ENCODE assay signal across 30 mouse cellular contexts in genomic region chr5:17931588-17931987, GRCm38 (mm10). TPM values are rescaled to one million over a fixed set of nuclear protein-coding genes. Genes with fewer than 3 reads are reported as not detected.
"Had no signal": no experiment of that assay in that cellular context is flagged by ENCODE, and none has a peak within 500 bp of the region (broad histone marks: within the 10 kb centered on the region; RNA-seq: fewer than 3 reads in every experiment).

No protein-coding gene starts in this region.

RNA-seq across cellular contexts. Expression of gene Gnat3, which starts 30.8 kb away (rescaled TPM):
- total RNA-seq: left cerebral cortex, adult 18-20 months; left cerebral cortex, adult 2 months; left cerebral cortex, adult 8-10 months; left cerebral cortex, postnatal 10 days; left cerebral cortex, postnatal 14 days; left cerebral cortex, postnatal 25 days; left cerebral cortex, postnatal 36 days; left cerebral cortex, postnatal 4 days; liver, adult 2 months; megakaryocyte progenitor cell, adult 5-6 weeks; megakaryocyte, adult 5-6 weeks; midbrain, postnatal 0 days; monocyte, adult 5-6 weeks had no signal
- polyA plus RNA-seq: limb, embryonic 10.5 days; limb, embryonic 11.5 days; limb, embryonic 12.5 days; limb, embryonic 13.5 days; limb, embryonic 14.5 days; limb, embryonic 15.5 days; liver, adult 2 months; liver, embryonic 11.5 days; liver, embryonic 12.5 days; liver, embryonic 13.5 days; lung, adult 2 months; lung, embryonic 14.5 days; lung, embryonic 16.5 days; midbrain, embryonic 13.5 days; midbrain, embryonic 14.5 days; midbrain, embryonic 15.5 days; midbrain, embryonic 16.5 days; midbrain, postnatal 0 days; myocyte had no signal
